Mouse (Mus musculus) forebrain, embryonic 12.5 days (tissue): ENCODE measurements at regions not wholly inside any gene's neighbourhood (a gene's known extent, or its start where the extent isn't known, plus 50 kb on each side); places are given as distances from the start of the nearest gene placed in this dataset.

Source experiments
- ATAC-seq: fragments of 200-750 bp; cut with Nextera tagmentation; 2 replicates; pipeline ENCODE4 v1.8.0; 2017; ENCODE audit warnings: moderate TSS enrichment; ENCODE audit not compliant: low FRiP score
- H3K27ac ChIP-seq: fragments of 300-500 bp; sonication (generic); 2 replicates; pipeline ENCODE4 v1.5.1; 2016; ENCODE audit warnings: mild to moderate bottlenecking
- H3K27me3 ChIP-seq: fragments of 300-500 bp; sonication (generic); 2 replicates; pipeline ENCODE4 v1.6.1; 2016; ENCODE audit warnings: mild to moderate bottlenecking
- H3K36me3 ChIP-seq: fragments of 300-500 bp; sonication (generic); replicated peaks from 2 replicates; pipeline ENCODE4 v1.6.1; 2016; ENCODE audit warnings: mild to moderate bottlenecking
- H3K4me1 ChIP-seq: fragments of 300-500 bp; sonication (generic); 2 replicates; pipeline ENCODE4 v1.6.1; 2016
- H3K4me2 ChIP-seq: fragments of 300-500 bp; sonication (generic); 2 replicates; pipeline ENCODE4 v1.6.1; 2016; ENCODE audit warnings: mild to moderate bottlenecking, moderate library complexity
- H3K4me3 ChIP-seq: fragments of 300-500 bp; sonication (generic); replicated peaks from 2 replicates; pipeline ENCODE4 v1.5.1; 2016; ENCODE audit warnings: mild to moderate bottlenecking
- H3K9ac ChIP-seq: fragments of 300-500 bp; sonication (generic); 2 replicates; pipeline ENCODE4 v1.6.1; 2016; ENCODE audit warnings: mild to moderate bottlenecking
- H3K9me3 ChIP-seq: fragments of 300-500 bp; sonication (generic); 2 replicates; pipeline ENCODE4 v1.6.1; 2016
- WGBS: fragments of 180-500 bp; shearing (Covaris S2); methylation state at CpG from one replicate; pipeline ENCODE4 v1.1.7; 2016; 5-methylcytosine and 5-hydroxymethylcytosine counted together

DNA sequence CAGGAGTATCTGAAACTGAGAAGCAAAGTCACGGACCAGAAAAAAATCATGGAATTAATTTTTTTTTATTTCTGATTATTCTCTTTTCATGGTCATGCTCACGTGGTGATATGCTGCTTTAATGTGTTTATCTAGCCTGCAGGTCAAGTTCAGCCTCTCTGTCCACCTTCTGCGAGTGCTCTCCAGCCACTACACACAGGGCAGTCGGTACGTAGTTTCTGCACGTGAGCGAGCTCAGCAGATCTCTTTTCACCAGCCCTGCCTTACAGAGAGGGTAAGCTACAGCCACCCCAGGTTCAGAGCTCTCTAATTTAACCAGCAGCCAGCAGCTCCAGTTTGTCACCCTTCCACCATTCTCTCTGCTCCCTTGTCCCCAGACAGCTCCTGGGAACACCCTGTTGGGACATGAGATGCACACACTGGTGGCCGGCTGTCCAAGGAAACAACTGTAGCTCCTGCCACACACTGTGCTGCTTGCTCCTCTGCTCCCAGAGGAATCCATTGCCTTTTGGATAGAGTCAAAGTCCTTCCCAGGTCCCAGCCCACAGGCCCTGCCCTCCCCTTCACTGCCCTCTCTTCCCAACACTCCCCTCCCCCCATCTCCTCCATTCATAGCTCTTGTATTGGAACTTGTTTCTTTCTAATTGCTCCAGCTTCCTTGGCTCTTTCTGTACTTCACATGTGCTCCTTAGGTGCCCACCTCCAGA is 97.7 kb upstream of the Sall1 start:
- no peak overlapping the region for H3K27ac ChIP-seq
- no peak for ATAC-seq
- 64% methylated on average over 8 of the region's 8 CpGs for WGBS
- H3K4me2 ChIP-seq = no peak overlapping the region
- no peak overlapping the region for H3K9ac ChIP-seq
- H3K4me1 ChIP-seq = peaks cover 28% of the 10 kb centered on the region
- H3K9me3 ChIP-seq = no peaks in the 10 kb centered on the region
- H3K4me3 ChIP-seq = no peak overlapping the region
- H3K36me3 ChIP-seq = no peaks in the 10 kb centered on the region
- peaks cover 5% of the 10 kb centered on the region; the same call in 1 of the 2 replicates for H3K27me3 ChIP-seq

DNA sequence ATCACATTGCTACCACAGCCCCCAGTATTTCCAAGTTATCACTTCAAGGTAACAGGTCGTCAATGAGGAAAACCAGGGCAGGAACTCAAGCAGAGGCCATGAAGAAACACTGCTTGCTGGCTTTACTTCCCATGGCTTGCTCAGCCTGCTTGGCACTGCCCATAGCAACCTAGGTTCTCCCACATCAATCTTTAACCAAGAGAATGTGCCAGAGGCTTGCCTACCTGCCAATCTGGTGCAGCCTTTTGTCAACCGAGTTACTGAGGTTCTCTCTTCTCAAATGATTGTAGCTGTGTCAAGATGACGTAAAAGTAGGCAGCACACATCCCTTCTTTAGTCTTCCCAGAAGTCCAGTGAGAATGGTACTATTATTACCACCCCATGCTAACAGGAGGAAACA is 95.9 kb upstream of the Sall1 start:
- no peak for ATAC-seq

GRCm38 (mm10) chr8:89138416-89139125 is 94.6 kb upstream of the Sall1 start:
- no peak overlapping the region for H3K9ac ChIP-seq
- H3K9me3 ChIP-seq = no peaks in the 10 kb centered on the region
- H3K36me3 ChIP-seq = no peaks in the 10 kb centered on the region
- H3K4me1 ChIP-seq = peaks cover 42% of the 10 kb centered on the region
- peaks cover 3% of the 10 kb centered on the region; the same call in 1 of the 2 replicates for H3K27me3 ChIP-seq
- no peak overlapping the region for H3K4me3 ChIP-seq
- ATAC-seq = no peak
- H3K4me2 ChIP-seq = no peak overlapping the region
- 80% methylated on average over 8 of the region's 8 CpGs for WGBS
- H3K27ac ChIP-seq = no peak overlapping the region

More for the DNA sequence above, 95.9 kb upstream of the Sall1 start:
- H3K4me3 ChIP-seq = no peak overlapping the region
- WGBS = 76% methylated on average over 3 of the region's 3 CpGs
- no peak overlapping the region for H3K27ac ChIP-seq
- H3K9ac ChIP-seq = no peak overlapping the region
- H3K36me3 ChIP-seq = no peaks in the 10 kb centered on the region
- peaks cover 36% of the 10 kb centered on the region for H3K4me1 ChIP-seq
- peaks cover 5% of the 10 kb centered on the region; the same call in 1 of the 2 replicates for H3K27me3 ChIP-seq
- no peaks in the 10 kb centered on the region for H3K9me3 ChIP-seq
- no peak overlapping the region for H3K4me2 ChIP-seq

- 73% methylated on average over 19 of the region's 19 CpGs for WGBS
- H3K27ac ChIP-seq = no peak overlapping the region
- H3K4me1 ChIP-seq = peaks cover 24% of the 10 kb centered on the region; the same call in 1 of the 2 replicates
- no peaks in the 10 kb centered on the region for H3K9me3 ChIP-seq
- no peak overlapping the region for H3K4me2 ChIP-seq
- H3K36me3 ChIP-seq = no peaks in the 10 kb centered on the region
- no peak overlapping the region for H3K9ac ChIP-seq
- peak; percentile 44; the same call in 1 of the 2 replicates for ATAC-seq
- 0 out of 2 replicates have a peak, but pooled peaks cover 3% of the 10 kb centered on the region for H3K27me3 ChIP-seq
- no peak overlapping the region for H3K4me3 ChIP-seq
Measured at GRCm38 (mm10) chr8:89134581-89135484, 90.9 kb upstream of the Sall1 start.

DNA sequence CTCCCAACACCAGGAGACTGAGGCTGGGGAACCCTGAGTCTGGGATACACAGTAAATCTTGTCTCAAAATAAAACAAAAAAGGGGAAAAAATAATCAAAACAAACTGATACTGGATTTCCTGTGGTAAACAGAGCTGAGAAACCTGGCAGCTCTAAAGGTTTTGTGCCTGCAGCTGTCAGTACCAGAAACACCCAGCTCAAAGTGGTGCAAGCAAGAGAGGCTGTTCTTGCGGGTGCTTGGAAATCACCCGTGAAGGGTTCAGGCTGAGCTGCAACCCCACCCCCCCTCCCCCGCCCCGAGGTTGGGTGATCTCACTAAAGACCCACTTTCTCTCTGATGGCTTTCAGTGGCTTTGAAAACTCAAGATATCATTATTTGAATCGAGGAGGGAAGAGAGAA is 90.1 kb upstream of the Sall1 start:
- Histone ChIP-seq H3K4me1 (peaks cover 24% of the 10 kb centered on the region; the same call in 1 of the 2 replicates), H3K4me2 (no peak overlapping the region), H3K36me3 (no peaks in the 10 kb centered on the region), H3K27ac (no peak overlapping the region), H3K9me3 (no peaks in the 10 kb centered on the region), H3K4me3 (no peak overlapping the region), H3K27me3 (0 out of 2 replicates have a peak, but pooled peaks cover 3% of the 10 kb centered on the region), H3K9ac (no peak overlapping the region)
- ATAC-seq = no peak
- 60% methylated on average over 5 of the region's 5 CpGs for WGBS

- Histone ChIP-seq H3K4me3 (no peak overlapping the region), H3K4me2 (no peak overlapping the region), H3K9me3 (no peaks in the 10 kb centered on the region), H3K36me3 (no peaks in the 10 kb centered on the region), H3K9ac (no peak overlapping the region), H3K27me3 (no peaks in the 10 kb centered on the region), H3K4me1 (no peaks in the 10 kb centered on the region), H3K27ac (no peak overlapping the region)
- no peak for ATAC-seq
- 93% methylated on average over 6 of the region's 6 CpGs for whole genome bisulfite sequencing
Measured at GRCm38 (mm10) chr8:89121051-89121450, 77.1 kb upstream of the Sall1 start.

DNA sequence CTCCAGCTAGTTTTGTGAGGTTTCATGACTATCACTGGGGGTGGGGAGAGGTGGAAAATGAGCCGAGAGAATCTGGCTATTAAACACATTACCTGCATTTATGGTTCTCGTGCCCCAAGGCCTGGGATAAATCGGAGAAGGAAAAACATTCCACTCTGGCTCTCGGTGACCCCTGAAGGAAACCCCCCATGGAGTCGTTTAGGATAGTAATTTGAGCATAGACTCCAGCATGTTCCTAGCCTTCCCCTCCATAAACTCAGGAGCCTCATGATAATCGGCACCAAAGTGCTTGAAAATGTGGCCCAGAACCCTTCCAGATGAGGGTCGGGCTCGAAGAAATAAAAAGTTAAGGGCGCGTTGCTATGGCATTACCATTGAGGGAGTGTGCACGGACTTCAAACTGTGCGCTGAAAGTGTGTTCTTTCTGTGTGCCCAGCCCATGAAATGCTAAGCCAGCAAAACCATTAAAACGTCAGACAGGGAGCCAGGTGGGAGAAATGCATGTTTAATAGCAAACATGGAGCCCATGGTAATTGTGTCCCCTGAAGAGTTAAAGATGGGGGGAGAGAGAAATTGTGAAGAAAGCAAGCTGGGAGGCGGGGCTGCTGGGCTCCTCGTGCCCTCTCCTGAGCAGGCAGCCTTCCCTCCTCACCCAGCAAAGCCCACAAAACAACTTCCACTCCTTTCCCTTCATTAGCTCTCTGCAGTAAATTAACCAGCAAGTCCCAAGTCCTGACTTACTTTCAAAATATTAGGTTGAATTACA is 64.1 kb upstream of the Sall1 start:
- H3K27me3 ChIP-seq = 0 out of 2 replicates have a peak, but pooled peaks cover 6% of the 10 kb centered on the region
- peaks cover 3% of the 10 kb centered on the region; the same call in 1 of the 2 replicates for H3K4me1 ChIP-seq
- no peaks in the 10 kb centered on the region for H3K36me3 ChIP-seq
- no peak overlapping the region for H3K4me2 ChIP-seq
- ATAC-seq = no peak
- no peak overlapping the region for H3K4me3 ChIP-seq
- H3K27ac ChIP-seq = no peak overlapping the region
- no peak overlapping the region for H3K9ac ChIP-seq
- 73% methylated on average over 15 of the region's 15 CpGs for WGBS
- no peaks in the 10 kb centered on the region for H3K9me3 ChIP-seq

GRCm38 (mm10) chr8:89106346-89106745 is 62.4 kb upstream of the Sall1 start:
- no peak overlapping the region for H3K9ac ChIP-seq
- no peaks in the 10 kb centered on the region for H3K36me3 ChIP-seq
- no peak for ATAC-seq
- no peak overlapping the region for H3K4me2 ChIP-seq
- no peaks in the 10 kb centered on the region for H3K9me3 ChIP-seq
- no peak overlapping the region for H3K4me3 ChIP-seq
- H3K27me3 ChIP-seq = no peaks in the 10 kb centered on the region
- WGBS = 88% methylated on average over 4 of the region's 4 CpGs
- no peak overlapping the region for H3K27ac ChIP-seq
- no peaks in the 10 kb centered on the region for H3K4me1 ChIP-seq

GRCm38 (mm10) chr8:89097396-89097795 is 53.4 kb upstream of the Sall1 start:
- 86% methylated on average over 4 of the region's 4 CpGs for WGBS
- no peaks in the 10 kb centered on the region for H3K27me3 ChIP-seq
- H3K4me1 ChIP-seq = no peaks in the 10 kb centered on the region
- no peak overlapping the region for H3K9ac ChIP-seq
- H3K4me2 ChIP-seq = no peak overlapping the region
- ATAC-seq = no peak
- H3K36me3 ChIP-seq = no peaks in the 10 kb centered on the region
- H3K27ac ChIP-seq = no peak overlapping the region
- H3K9me3 ChIP-seq = no peaks in the 10 kb centered on the region
- H3K4me3 ChIP-seq = no peak overlapping the region
